Mouse (Mus musculus) layer of hippocampus, adult 9-10 months (tissue): ENCODE measurements at regions not wholly inside any gene's neighbourhood (a gene's known extent, or its start where the extent isn't known, plus 50 kb on each side); places are given as distances from the start of the nearest gene placed in this dataset.
"Not testable (repeated sequence)": the region's sequence is repeated elsewhere in the genome, so short reads cannot be mapped to it uniquely, and the experiment has no call there.

Experiments used
- DNase-seq: peaks from one replicate; pipeline ENCODE4 v3.0.0; 2022; ENCODE audit warnings: low spot score

DNA sequence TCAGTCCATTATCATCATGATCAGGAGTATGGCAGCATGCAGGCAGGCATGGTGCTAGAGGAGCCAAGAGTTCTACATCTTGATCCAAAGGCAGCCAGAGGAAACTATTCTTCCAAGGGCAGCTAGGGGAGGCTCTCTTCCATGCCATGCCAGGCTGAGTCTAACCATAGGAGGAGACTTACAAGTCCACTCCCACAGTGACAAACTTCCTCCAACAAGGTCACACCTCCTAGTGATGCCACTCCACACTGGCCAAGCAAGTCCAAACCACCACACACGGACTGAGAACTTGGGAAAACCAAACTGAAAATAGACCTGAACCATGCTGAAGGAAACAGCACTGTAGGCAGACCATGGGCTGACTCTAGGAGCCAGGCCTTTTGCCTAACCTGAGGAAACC lies 197.4 kb downstream of the Prex1 start:
- no peak for DNase-seq

DNA sequence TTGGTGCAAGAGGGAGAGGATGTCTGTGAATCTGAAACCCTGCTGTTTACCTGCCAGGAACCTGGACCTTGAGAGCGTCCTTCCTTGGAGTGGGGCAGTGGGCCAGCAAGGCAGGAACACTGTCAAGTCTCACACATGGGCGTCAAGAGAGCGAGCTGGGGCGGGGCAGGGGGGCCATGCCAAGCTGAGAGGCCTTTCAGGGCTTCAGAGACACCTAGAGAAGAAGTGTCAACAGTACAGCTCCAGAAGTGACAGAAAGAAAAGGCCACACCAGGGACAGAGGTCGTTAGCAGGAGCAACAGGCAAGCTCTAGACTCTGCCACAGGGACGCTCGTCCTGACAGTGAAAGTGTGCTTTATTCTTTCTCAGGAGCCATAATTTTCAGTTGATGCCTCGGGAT lies 199.0 kb downstream of the Prex1 start:
- DNase-seq: no peak

GRCm38 (mm10) chr2:166512488-166512887 lies 201.1 kb downstream of the Prex1 start:
- DNase-seq: no peak

- not testable (repeated sequence) for DNase-seq
Observed at GRCm38 (mm10) chr2:166511477-166511876, 202.2 kb downstream of the Prex1 start.

- DNase-seq: no peak
Observed at GRCm38 (mm10) chr2:166510776-166511175, 202.9 kb downstream of the Prex1 start.

- DNase-seq: no peak
Observed at GRCm38 (mm10) chr2:166509591-166509990, 204.0 kb downstream of the Prex1 start.

GRCm38 (mm10) chr2:166508656-166509420 lies 204.8 kb downstream of the Prex1 start:
- DNase-seq: no peak

DNA sequence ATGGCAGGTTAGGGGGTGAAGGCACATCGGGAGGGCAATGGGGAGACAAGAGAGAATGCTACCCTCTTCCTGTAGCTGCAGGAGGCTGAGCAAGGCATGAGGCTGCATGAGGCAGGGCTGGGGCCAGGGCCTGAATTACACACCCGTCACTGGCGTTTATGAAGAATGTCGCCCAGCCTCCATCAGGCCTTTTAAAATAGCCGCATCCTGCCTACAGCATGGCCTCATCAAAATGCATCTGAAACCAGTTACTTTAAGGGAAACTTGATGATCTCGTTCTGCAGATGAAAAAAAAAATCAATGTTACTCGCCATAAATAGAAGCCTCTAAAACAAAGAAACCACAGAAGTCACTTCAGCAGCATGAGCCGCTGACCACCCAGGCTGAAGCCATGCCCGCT lies 208.3 kb downstream of the Prex1 start:
- DNase-seq: no peak

- DNase-seq: no peak
Observed at GRCm38 (mm10) chr2:166503666-166504065, 210.0 kb downstream of the Prex1 start.

DNA sequence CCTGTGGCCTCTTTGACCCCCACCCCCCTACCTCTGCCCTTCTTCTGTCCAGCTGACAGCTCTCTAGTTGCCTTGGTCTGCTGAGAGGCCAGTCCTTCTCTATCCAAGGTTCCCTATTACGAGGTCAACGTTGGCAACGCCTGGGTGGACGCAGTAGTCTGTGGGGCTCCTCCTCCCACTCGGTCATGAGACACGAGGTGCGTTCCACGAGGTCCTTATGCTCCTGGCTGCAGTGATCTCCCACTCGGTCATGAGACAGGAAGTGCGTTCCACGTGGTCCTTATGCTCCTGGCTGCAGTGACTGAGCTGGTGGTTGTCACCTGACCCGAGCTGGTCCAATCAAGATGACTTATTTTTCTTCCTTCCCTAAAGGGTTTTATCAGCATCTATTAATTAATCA lies 220.7 kb downstream of the Prex1 start:
- no peak for DNase-seq

DNA sequence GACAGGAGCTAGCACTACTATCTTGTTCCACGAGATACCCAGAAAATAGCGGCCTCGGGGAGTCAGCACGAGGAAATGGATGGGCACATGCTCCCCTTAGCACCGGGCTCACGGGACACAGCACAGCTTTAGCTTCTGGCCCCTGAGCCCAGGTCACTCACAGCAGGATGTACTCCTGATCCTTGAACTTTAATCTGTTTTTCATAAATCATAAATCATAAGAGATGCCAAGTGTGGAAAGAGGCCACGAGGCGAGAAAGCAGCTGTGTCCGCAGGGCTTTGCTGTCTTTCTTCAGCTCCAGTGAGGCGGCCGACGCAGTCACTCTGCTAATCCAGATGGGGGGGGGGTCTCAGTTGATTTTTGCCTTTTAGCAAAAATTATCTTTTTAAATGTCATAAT lies 221.2 kb downstream of the Prex1 start:
- DNase-seq: no peak

DNA sequence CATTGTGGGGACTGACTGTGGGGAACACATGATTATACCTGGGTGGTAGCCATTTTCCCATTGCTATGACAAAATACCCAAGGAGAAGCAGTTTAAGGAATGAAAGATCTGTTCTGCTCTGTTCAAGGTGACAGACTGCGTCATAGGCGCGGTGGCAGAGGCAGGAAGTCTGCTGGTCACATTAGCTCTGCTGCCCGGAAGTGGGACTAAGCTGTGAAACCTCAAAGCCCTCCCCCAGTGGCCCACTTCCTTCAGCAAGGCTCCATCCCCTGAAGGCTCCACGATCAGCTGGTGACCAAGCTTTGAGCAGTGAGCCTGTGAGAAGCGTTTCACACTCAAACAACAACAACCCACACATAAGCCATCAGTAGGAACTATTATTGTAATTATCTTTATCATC lies 221.8 kb downstream of the Prex1 start:
- no peak for DNase-seq

DNA sequence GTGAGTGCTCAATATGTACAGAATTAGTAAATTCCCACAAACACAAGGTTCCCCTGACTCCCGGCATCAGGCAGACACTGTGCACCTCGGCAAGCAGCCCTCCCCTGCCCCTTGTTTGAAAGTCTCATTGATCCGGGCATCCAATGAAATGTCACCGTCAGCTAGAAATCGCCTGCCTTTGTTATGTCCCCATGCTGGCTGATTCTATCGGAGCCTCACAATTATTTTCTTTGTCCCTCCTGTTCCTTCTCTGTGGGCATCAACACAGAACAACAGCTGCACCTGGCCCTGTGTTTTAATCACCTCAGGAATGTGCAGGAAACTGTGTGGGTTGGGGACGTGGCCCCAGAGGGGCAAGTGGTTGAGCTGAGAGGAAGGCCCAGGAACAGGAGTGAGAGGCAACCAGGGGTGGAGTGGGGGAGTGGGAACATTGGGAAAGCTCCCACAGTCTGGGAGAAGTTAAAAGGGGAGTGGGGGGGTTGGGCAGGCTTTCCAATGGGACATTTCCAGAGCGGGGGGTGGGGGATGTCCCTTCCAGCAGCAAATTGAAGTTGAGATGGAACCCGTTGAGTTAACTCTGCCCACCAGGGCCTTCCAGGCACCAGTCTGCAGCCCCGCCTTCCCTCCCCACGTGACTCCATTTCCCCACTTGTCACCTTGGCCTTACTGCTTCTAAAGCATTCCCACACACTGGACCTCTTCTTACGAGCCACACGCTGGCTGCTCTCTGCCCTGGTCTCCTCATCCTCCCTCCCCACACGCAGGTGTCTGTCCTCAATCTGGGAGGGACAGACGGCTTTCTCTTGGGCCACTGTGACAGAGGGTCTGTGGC lies 224.4 kb downstream of the Prex1 start:
- no peak for DNase-seq

- no peak for DNase-seq
Observed at GRCm38 (mm10) chr2:166487688-166488087, 225.9 kb downstream of the Prex1 start.

GRCm38 (mm10) chr2:166485788-166486187 lies 227.8 kb downstream of the Prex1 start:
- DNase-seq: no peak

- no peak for DNase-seq
Observed at GRCm38 (mm10) chr2:166485361-166485760, 228.3 kb downstream of the Prex1 start.

DNA sequence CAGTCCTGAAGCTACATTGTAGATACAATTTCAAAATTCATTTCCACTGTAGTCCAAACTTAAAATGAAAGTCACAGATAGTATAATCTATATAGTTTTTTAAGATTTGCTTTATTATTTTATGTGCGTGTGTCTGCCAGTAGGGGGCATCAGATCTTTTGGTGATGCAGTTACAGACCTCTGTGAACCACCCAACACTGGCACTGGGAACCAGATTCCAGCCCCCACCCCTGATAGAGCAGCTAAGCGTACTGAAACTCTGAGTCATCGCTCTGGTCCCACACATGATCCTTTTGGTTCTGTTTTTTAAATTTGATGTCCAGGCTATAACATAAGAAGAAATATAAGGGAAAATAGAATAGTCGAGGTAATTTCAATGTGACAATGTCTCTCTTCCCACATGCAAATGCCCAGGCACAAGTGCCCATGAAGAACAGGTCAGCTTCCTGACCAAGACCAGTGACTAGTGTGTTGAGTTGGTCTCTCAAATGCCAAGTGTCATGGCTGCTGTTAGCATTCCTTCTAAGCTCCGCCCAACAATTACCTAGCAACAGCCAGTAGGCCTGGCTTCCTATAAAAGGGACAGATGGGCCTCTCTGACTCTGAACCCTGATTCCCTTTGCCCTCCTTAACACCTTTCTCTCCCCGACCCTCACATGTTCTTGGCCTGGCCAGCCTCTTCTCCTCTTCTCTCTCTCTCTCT lies 229.9 kb downstream of the Prex1 start:
- DNase-seq: no peak

DNA sequence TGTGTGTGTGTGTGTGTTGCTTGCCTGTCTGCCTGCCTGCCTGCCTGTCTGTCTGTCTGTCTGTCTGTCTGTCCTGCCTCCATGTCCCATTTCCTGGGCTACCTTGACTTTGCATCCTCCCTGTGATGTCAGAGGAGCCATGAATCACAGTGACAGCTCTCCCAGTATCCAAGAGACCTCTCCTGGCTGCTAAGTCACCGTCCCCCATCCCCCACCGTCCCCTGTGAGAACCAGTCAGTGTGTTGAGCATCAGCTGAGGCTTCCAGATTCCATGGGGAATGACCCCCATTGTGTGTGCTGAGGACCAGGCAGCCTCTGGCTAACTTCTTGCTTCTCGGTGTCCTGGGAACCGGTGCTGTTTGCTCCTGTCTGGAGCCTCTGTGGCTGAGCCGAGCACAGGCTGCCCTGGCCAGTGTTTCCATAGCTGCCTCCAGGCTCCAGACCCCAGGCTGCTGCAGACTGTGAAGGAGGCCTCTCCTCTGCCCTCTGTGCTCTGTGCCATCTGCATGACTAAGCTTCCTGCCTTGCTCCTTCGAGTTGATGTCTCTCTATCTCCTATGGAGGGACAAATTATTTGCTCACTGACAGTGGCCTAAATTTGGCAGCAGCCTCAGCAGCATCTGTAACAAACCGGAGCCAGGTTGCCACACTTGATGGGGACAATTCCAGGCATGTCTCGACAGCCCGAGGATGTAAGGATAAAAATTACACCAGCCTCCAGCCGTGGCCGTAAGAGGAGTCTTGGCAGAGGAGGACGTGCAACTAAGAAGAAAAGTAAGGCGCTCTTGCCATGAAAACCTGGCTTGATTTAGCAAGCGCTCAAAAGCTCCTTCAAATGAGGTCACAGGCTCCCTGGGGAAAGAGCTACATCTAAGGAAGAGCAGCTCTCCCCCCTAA lies 230.7 kb downstream of the Prex1 start:
- no peak for DNase-seq

DNA sequence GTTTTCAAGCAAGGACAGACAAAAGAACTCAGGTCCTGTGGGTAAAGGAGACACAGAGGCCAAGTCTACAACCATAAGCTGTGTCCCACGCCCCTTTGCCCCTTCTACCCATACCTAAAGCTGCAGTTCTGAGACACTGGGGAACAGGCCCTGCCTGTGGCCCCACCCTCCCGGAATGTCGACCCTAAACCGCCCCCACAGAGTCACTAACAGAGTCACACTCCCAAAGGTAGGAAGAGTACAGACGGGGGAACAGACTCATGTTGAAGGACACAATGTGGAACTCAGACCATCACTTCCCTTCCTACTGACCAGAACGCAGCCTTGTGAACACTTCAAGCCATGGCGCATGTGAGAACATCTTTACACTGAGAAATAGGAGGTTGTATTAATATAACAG lies 231.9 kb downstream of the Prex1 start:
- DNase-seq: no peak

DNA sequence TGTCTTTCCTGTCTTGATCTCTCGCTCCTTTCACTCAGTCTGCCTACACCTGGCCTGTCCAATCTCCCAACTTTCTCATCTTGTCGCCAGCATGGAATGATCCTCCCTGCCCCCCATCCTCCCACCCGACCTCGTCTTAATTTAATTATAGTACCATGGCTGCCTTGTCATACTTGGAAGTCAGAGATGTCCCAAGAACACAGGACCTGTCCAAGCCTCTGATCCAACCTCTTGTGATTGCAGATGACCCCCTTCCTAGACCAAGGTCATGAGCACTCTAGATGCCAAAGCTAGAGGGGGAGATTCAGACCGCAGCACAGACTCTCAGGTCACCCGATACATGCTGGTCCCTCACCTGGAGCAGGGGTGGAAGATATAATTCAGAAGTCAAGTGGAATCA lies 232.3 kb downstream of the Prex1 start:
- DNase-seq: no peak

GRCm38 (mm10) chr2:166480883-166481282 lies 232.7 kb downstream of the Prex1 start:
- no peak for DNase-seq

- DNase-seq: no peak
Observed at GRCm38 (mm10) chr2:166476953-166477352, 236.7 kb downstream of the Prex1 start.
